Mouse (Mus musculus): ENCODE results near the gene Phf2. TPM values are rescaled to one million over a fixed set of nuclear protein-coding genes. Genes with fewer than 3 reads are reported as not detected.

Phf2 gene
- total RNA-seq (2023) = 59.6 TPM

GRCm38 (mm10) chr13:48870771-48871731 lies at the start of gene Phf2:
Gene Phf2, minus strand, starts transcription at chr13:48871119.

Other genes starting within 250 kb of the Phf2 start
- gene Ptpdc1, start 245.5 kb downstream of the Phf2 start, total RNA-seq (2023) = 9.2 TPM
- not detected for gene Barx1, start 208.1 kb downstream of the Phf2 start, total RNA-seq (2023)
- gene Fam120a, start 96.9 kb upstream of the Phf2 start, total RNA-seq (2023) = 108 TPM

Measured in CD4-positive naive resting alpha-beta T cell, adult 57 days (primary cell).